19 mouse cellular contexts compared by ENCODE assay signal in genomic region chr11:24685545-24686467, GRCm38 (mm10).
DNase-seq lines count a peak whose midpoint lies in the region; ATAC-seq lines count a peak whose summit lies in the region.
"Had no signal": no experiment of that assay in that cellular context is flagged by ENCODE, and none has a peak within 500 bp of the region (broad histone marks: within the 10 kb centered on the region; RNA-seq: fewer than 3 reads in every experiment).

No protein-coding gene starts in this region.

- DNase-seq in hindbrain, embryonic 14.5 days (ENCODE audit: low spot score), result no peak
- no peak for DNase-seq in hindbrain, embryonic 10.5 days (ENCODE audit: low spot score)
- DNase-seq in Muller cell, postnatal 12 days (ENCODE audit: inconsistent ontology term), result peak; percentile 55
- peak; percentile 31 for DNase-seq in embryo, embryonic 11 days
- DNase-seq: adrenal gland, postnatal 36 days; cerebellum, adult 9-11 months; gastrocnemius, postnatal 10 days; kidney, postnatal 10 days; right cerebral cortex, adult 18-20 months; thymus, adult 18-20 months had no signal

- 59% methylated on average over 16 of the region's 16 CpGs for WGBS in hindbrain, embryonic 14.5 days
- 79% methylated on average over 16 of the region's 16 CpGs for WGBS in hindbrain, embryonic 10.5 days
- 19% methylated on average over 16 of the region's 16 CpGs for WGBS in neural tube, embryonic 12.5 days
- 74% methylated on average over 16 of the region's 16 CpGs for WGBS in heart, embryonic 12.5 days

- H3K9ac ChIP-seq in hindbrain, embryonic 14.5 days, result no peak overlapping the region
- no peak overlapping the region for H3K9ac ChIP-seq in neural tube, embryonic 12.5 days
- H3K9ac ChIP-seq in heart, embryonic 12.5 days, result no peak overlapping the region
- H3K9ac ChIP-seq: intestine, embryonic 15.5 days; liver, embryonic 15.5 days had no signal

- H3K27me3 ChIP-seq in hindbrain, embryonic 14.5 days (ENCODE audit: control insufficient read depth, insufficient read depth, low read length), result no peaks in the 10 kb centered on the region
- H3K27me3 ChIP-seq in hindbrain, embryonic 10.5 days (ENCODE audit: insufficient read depth, poor library complexity, severe bottlenecking), result no peaks in the 10 kb centered on the region
- no peaks in the 10 kb centered on the region for H3K27me3 ChIP-seq in neural tube, embryonic 12.5 days (replicated peaks)
- no peaks in the 10 kb centered on the region for H3K27me3 ChIP-seq in heart, embryonic 12.5 days (replicated peaks)
- H3K27me3 ChIP-seq: intestine, embryonic 15.5 days; liver, embryonic 15.5 days had no signal

- H3K36me3 ChIP-seq in hindbrain, embryonic 14.5 days (replicated peaks; ENCODE audit: control insufficient read depth, insufficient read depth), result no peaks in the 10 kb centered on the region
- H3K36me3 ChIP-seq in hindbrain, embryonic 10.5 days, result no peaks in the 10 kb centered on the region
- H3K36me3 ChIP-seq in neural tube, embryonic 12.5 days, result no peaks in the 10 kb centered on the region
- H3K36me3 ChIP-seq in heart, embryonic 12.5 days, result no peaks in the 10 kb centered on the region
- H3K36me3 ChIP-seq: embryonic facial prominence, embryonic 10.5 days; intestine, embryonic 15.5 days; liver, embryonic 15.5 days had no signal

- no peak overlapping the region for H3K4me3 ChIP-seq in hindbrain, embryonic 14.5 days (replicated peaks; ENCODE audit: low read length)
- H3K4me3 ChIP-seq in hindbrain, embryonic 10.5 days, result no peak overlapping the region
- H3K4me3 ChIP-seq in neural tube, embryonic 12.5 days, result no peak overlapping the region
- H3K4me3 ChIP-seq in heart, embryonic 12.5 days, result no peak overlapping the region
- H3K4me3 ChIP-seq: embryonic facial prominence, embryonic 10.5 days; intestine, embryonic 15.5 days; layer of hippocampus, adult 2 months; left cerebral cortex, adult 2 months; liver, embryonic 15.5 days had no signal

- no peaks in the 10 kb centered on the region for H3K9me3 ChIP-seq in hindbrain, embryonic 14.5 days (ENCODE audit: control insufficient read depth, low read length)
- no peaks in the 10 kb centered on the region for H3K9me3 ChIP-seq in hindbrain, embryonic 10.5 days
- no peaks in the 10 kb centered on the region for H3K9me3 ChIP-seq in neural tube, embryonic 12.5 days
- H3K9me3 ChIP-seq in heart, embryonic 12.5 days (replicated peaks), result no peaks in the 10 kb centered on the region
- H3K9me3 ChIP-seq: embryonic facial prominence, embryonic 10.5 days; intestine, embryonic 15.5 days; liver, embryonic 15.5 days had no signal

- no peak overlapping the region for H3K27ac ChIP-seq in hindbrain, embryonic 14.5 days
- H3K27ac ChIP-seq in hindbrain, embryonic 10.5 days, result no peak overlapping the region
- no peak overlapping the region for H3K27ac ChIP-seq in neural tube, embryonic 12.5 days
- no peak overlapping the region for H3K27ac ChIP-seq in heart, embryonic 12.5 days (ENCODE audit: poor library complexity, severe bottlenecking)
- H3K27ac ChIP-seq: embryonic facial prominence, embryonic 10.5 days; intestine, embryonic 15.5 days; layer of hippocampus, adult 2 months; left cerebral cortex, adult 2 months; liver, embryonic 15.5 days had no signal

- H3K4me2 ChIP-seq in hindbrain, embryonic 14.5 days (replicated peaks), result no peak overlapping the region
- peak overlapping the region; percentile 22; the same call in 1 of the 2 replicates for H3K4me2 ChIP-seq in neural tube, embryonic 12.5 days (replicated peaks)
- H3K4me2 ChIP-seq in heart, embryonic 12.5 days, result no peak overlapping the region
- H3K4me2 ChIP-seq: intestine, embryonic 15.5 days; liver, embryonic 15.5 days had no signal

- peak; percentile 55; the same call in 1 of the 2 replicates for ATAC-seq in hindbrain, embryonic 14.5 days (ENCODE audit: low FRiP score)
- peak; percentile 92 for ATAC-seq in neural tube, embryonic 12.5 days (ENCODE audit: low FRiP score, low read depth)
- ATAC-seq in heart, embryonic 12.5 days (ENCODE audit: insufficient number of reproducible peaks, low FRiP score), result no peak
- ATAC-seq in megakaryocyte-erythroid progenitor cell, adult 5-6 weeks (replicated peaks; ENCODE audit: low FRiP score, low TSS enrichment, poor library complexity, severe bottlenecking), result no peak
- ATAC-seq: intestine, embryonic 15.5 days; lung, postnatal 0 days had no signal

- H3K4me1 ChIP-seq in hindbrain, embryonic 14.5 days (replicated peaks; ENCODE audit: control insufficient read depth, insufficient read depth, low read length), result no peaks in the 10 kb centered on the region
- H3K4me1 ChIP-seq in hindbrain, embryonic 10.5 days (replicated peaks), result no peaks in the 10 kb centered on the region
- H3K4me1 ChIP-seq in neural tube, embryonic 12.5 days, result peaks cover 8% of the 10 kb centered on the region; the same call in 1 of the 2 replicates
- no peaks in the 10 kb centered on the region for H3K4me1 ChIP-seq in heart, embryonic 12.5 days (replicated peaks)
- H3K4me1 ChIP-seq: embryonic facial prominence, embryonic 10.5 days; intestine, embryonic 15.5 days; liver, embryonic 15.5 days had no signal

Comparison
In these comparisons a context has a peak if more than half of its experiments do, and no peak if none do; other contexts are left out.
1. ATAC-seq: peak in hindbrain, embryonic 14.5 days (single experiment) and neural tube, embryonic 12.5 days (single experiment); none in heart, embryonic 12.5 days (single experiment) and megakaryocyte-erythroid progenitor cell, adult 5-6 weeks (single experiment).
2. DNase-seq: peak in Muller cell, postnatal 12 days (single experiment) and embryo, embryonic 11 days (single experiment); none in hindbrain, embryonic 14.5 days (single experiment) and hindbrain, embryonic 10.5 days (single experiment).